Mouse (Mus musculus) erythroid progenitor cell, adult 5-6 weeks (primary cell): ENCODE measurements around the gene Fut9. TPM values are rescaled to one million over a fixed set of nuclear protein-coding genes. Genes with fewer than 3 reads are reported as not detected.

Source experiments
- ATAC-seq: replicated peaks from 2 replicates; pipeline ENCODE4 v1.8.0; 2016; ENCODE audit warnings: moderate number of reproducible peaks, mild to moderate bottlenecking, moderate TSS enrichment, inconsistent platforms; ENCODE audit not compliant: poor library complexity, low FRiP score, severe bottlenecking
- total RNA-seq, 2 experiments: library from RNA; stranded (forward) in 1 of 2; stranded (reverse) in 1 of 2; fragments of 150-400 nt in 1 of 2; fragments of 186-747, 209-891 nt in 1 of 2; gene quantifications; 2 replicates each; pipeline versions ENCODE4 v1.2.3 to v1.2.4; 2015 to 2017; ENCODE audit warnings: low replicate concordance in 2 of 2

Gene Fut9
- not detected in 2 replicates for total RNA-seq (2015; ENCODE audit: low replicate concordance)
- not detected in 2 replicates for total RNA-seq (2017; ENCODE audit: low replicate concordance)

GRCm38 (mm10) chr4:25799476-25800283 lies at the start of gene Fut9:
Fut9 (minus strand) TSS chr4:25800244.
- no peak for ATAC-seq

- no peak for ATAC-seq
Observed at GRCm38 (mm10) chr4:25815783-25816182, 15.7 kb upstream of the Fut9 start.

- no peak for ATAC-seq
Observed at GRCm38 (mm10) chr4:25813340-25813739, 13.3 kb upstream of the Fut9 start.

- ATAC-seq = no peak
Observed at GRCm38 (mm10) chr4:25810058-25810457, 10.0 kb upstream of the Fut9 start.

GRCm38 (mm10) chr4:25801751-25802150 lies 1.7 kb upstream of the Fut9 start:
- ATAC-seq = no peak

- no peak for ATAC-seq
Observed at GRCm38 (mm10) chr4:25800284-25800616, 206 bp upstream of the Fut9 start.

- no peak for ATAC-seq
Observed at GRCm38 (mm10) chr4:25799051-25799475, 981 bp downstream of the Fut9 start.

GRCm38 (mm10) chr4:25798412-25798811 lies 1.6 kb downstream of the Fut9 start:
- no peak for ATAC-seq

GRCm38 (mm10) chr4:25796149-25796548 lies 3.9 kb downstream of the Fut9 start:
- no peak for ATAC-seq

- no peak for ATAC-seq
Observed at GRCm38 (mm10) chr4:25785276-25785675, 14.8 kb downstream of the Fut9 start.

- ATAC-seq = no peak
Observed at GRCm38 (mm10) chr4:25768657-25769056, 31.4 kb downstream of the Fut9 start.

- ATAC-seq = no peak
Observed at GRCm38 (mm10) chr4:25763091-25763490, 37.0 kb downstream of the Fut9 start.

GRCm38 (mm10) chr4:25757909-25758548 lies 42.0 kb downstream of the Fut9 start:
- ATAC-seq = no peak

- no peak for ATAC-seq
Observed at GRCm38 (mm10) chr4:25741553-25741952, 58.5 kb downstream of the Fut9 start.

- ATAC-seq = no peak
Observed at GRCm38 (mm10) chr4:25738782-25739181, 61.3 kb downstream of the Fut9 start.

- ATAC-seq = no peak
Observed at GRCm38 (mm10) chr4:25721576-25721975, 78.5 kb downstream of the Fut9 start.

GRCm38 (mm10) chr4:25713907-25714306 lies 86.1 kb downstream of the Fut9 start:
- ATAC-seq = no peak

- no peak for ATAC-seq
Observed at GRCm38 (mm10) chr4:25684976-25685375, 115.1 kb downstream of the Fut9 start.

- ATAC-seq = no peak
Observed at GRCm38 (mm10) chr4:25664196-25664595, 135.8 kb downstream of the Fut9 start.

- no peak for ATAC-seq
Observed at GRCm38 (mm10) chr4:25661204-25661727, 138.8 kb downstream of the Fut9 start.

- no peak for ATAC-seq
Observed at GRCm38 (mm10) chr4:25658792-25659191, 141.3 kb downstream of the Fut9 start.
